ENCODE assay signal across 9 mouse cellular contexts in genomic region chr11:113174011-113174507, GRCm38 (mm10).
DNase-seq lines count a peak whose midpoint lies in the region; ATAC-seq and TF ChIP-seq lines count a peak whose summit lies in the region.
"Had no signal": no experiment of that assay in that cellular context is flagged by ENCODE, and none has a peak within 500 bp of the region (broad histone marks: within the 10 kb centered on the region; RNA-seq: fewer than 3 reads in every experiment).

No protein-coding gene starts in this region.

- no peak overlapping the region for H3K4me2 ChIP-seq in midbrain, postnatal 0 days (ENCODE audit: low read depth, low read length, poor library complexity, severe bottlenecking)

- peak; percentile 60 for ATAC-seq in inflammation-experienced regulatory T-cells, adult 6 months
- 0 out of 2 replicates have a peak, but pooled peaks have one; percentile 18 for ATAC-seq in midbrain, postnatal 0 days (ENCODE audit: low FRiP score)

- H3K9ac ChIP-seq in midbrain, postnatal 0 days (replicated peaks; ENCODE audit: low read length, poor library complexity, severe bottlenecking): no peak overlapping the region
- H3K9ac ChIP-seq: embryonic facial prominence, embryonic 15.5 days had no signal

- no peak for TF ChIP-seq CTCF in midbrain, postnatal 0 days (IDR thresholded peaks at IDR 0.05)

- H3K4me3 ChIP-seq in midbrain, postnatal 0 days (ENCODE audit: low read depth, low read length): no peak overlapping the region

- H3K27me3 ChIP-seq in midbrain, postnatal 0 days (ENCODE audit: insufficient read depth, low read length): no peaks in the 10 kb centered on the region
- H3K27me3 ChIP-seq: embryonic facial prominence, embryonic 15.5 days had no signal

- no peaks in the 10 kb centered on the region for H3K4me1 ChIP-seq in midbrain, postnatal 0 days (ENCODE audit: insufficient read depth, low read length)

- H3K9me3 ChIP-seq in midbrain, postnatal 0 days (ENCODE audit: low read length): no peaks in the 10 kb centered on the region
- H3K9me3 ChIP-seq: embryonic facial prominence, embryonic 15.5 days had no signal

- DNase-seq in embryo, embryonic 10 days (ENCODE audit: low spot score): peak; percentile 76
- no peak for DNase-seq in embryo, embryonic 9.5 days (ENCODE audit: extremely low spot score)
- peak; percentile 73 for DNase-seq in embryo, embryonic 10.5 days (ENCODE audit: low spot score)
- peak; percentile 72 for DNase-seq in midbrain, postnatal 0 days (ENCODE audit: low spot score)
- DNase-seq in gastrocnemius, postnatal 25 days: no peak
- DNase-seq in kidney, adult 8-10 months: no peak
- DNase-seq in ovary, postnatal 36 days (ENCODE audit: low spot score): no peak

- H3K27ac ChIP-seq in midbrain, postnatal 0 days (ENCODE audit: low read depth, low read length): peak overlapping the region; percentile 55; the same call in 1 of the 2 replicates

- no peaks in the 10 kb centered on the region for H3K36me3 ChIP-seq in midbrain, postnatal 0 days (ENCODE audit: insufficient read depth, low read length)
- H3K36me3 ChIP-seq: embryonic facial prominence, embryonic 15.5 days had no signal

- WGBS in midbrain, postnatal 0 days: 39% methylated on average over 5 of the region's 5 CpGs

Comparison
In these comparisons a context has a peak if more than half of its experiments do, and no peak if none do; other contexts are left out.
1. DNase-seq: peak in embryo, embryonic 10 days (single experiment), embryo, embryonic 10.5 days (single experiment) and midbrain, postnatal 0 days (single experiment); none in embryo, embryonic 9.5 days (single experiment), gastrocnemius, postnatal 25 days (single experiment), kidney, adult 8-10 months (0 of 2) and ovary, postnatal 36 days (single experiment).